Mouse (Mus musculus): ENCODE data around the gene Zfp420.

The Zfp420 gene

GRCm38 (mm10) chr7:29904101-29904500 is 44.3 kb downstream of the Zfp420 start:
- no peak for DNase-seq (ENCODE audit: low read depth)

GRCm38 (mm10) chr7:29905966-29906681 is 46.3 kb downstream of the Zfp420 start, which contains the start of gene Zfp27:
Gene Zfp27 (minus strand): TSS chr7:29906572.
- DNase-seq (ENCODE audit: low read depth), result peak; percentile 96

GRCm38 (mm10) chr7:29906682-29907058 is 46.9 kb downstream of the Zfp420 start:
- no peak for DNase-seq (ENCODE audit: low read depth)

- DNase-seq (ENCODE audit: low read depth), result peak; percentile 16
Observed at GRCm38 (mm10) chr7:29907206-29907605, 47.4 kb downstream of the Zfp420 start.

GRCm38 (mm10) chr7:29908130-29908950 is 48.6 kb downstream of the Zfp420 start, which contains the start of gene Zfp383:
Gene Zfp383 (plus strand): TSS chr7:29908223.
- peak; percentile 92 for DNase-seq (ENCODE audit: low read depth)

- no peak for DNase-seq (ENCODE audit: low read depth)
Observed at GRCm38 (mm10) chr7:29910252-29910651, 50.5 kb downstream of the Zfp420 start.

- no peak for DNase-seq (ENCODE audit: low read depth)
Observed at GRCm38 (mm10) chr7:29912172-29912571, 52.4 kb downstream of the Zfp420 start.

GRCm38 (mm10) chr7:29917371-29918061 is 57.7 kb downstream of the Zfp420 start:
- no peak for DNase-seq (ENCODE audit: low read depth)

- DNase-seq (ENCODE audit: low read depth), result no peak
Observed at GRCm38 (mm10) chr7:29918062-29918453, 58.3 kb downstream of the Zfp420 start.

- DNase-seq (ENCODE audit: low read depth), result no peak
Observed at GRCm38 (mm10) chr7:29921439-29922093, 61.8 kb downstream of the Zfp420 start.

GRCm38 (mm10) chr7:29922780-29923179 is 63.0 kb downstream of the Zfp420 start:
- no peak for DNase-seq (ENCODE audit: low read depth)
